In genomic region chr5:23616270-23617103, GRCm38 (mm10) we compare ENCODE assay signal across 8 mouse cellular contexts.
A peak's percentile ranks its signal among the peaks of the same experiment; 100 is the strongest.
DNase-seq lines count a peak whose midpoint lies in the region; ATAC-seq and TF ChIP-seq lines count a peak whose summit lies in the region.

No protein-coding gene starts in this region.

- H3K4me2 ChIP-seq in hindbrain, postnatal 0 days (ENCODE audit: low read depth, low read length), result peak overlapping the region; percentile 66

- H3K9ac ChIP-seq in hindbrain, postnatal 0 days (replicated peaks; ENCODE audit: low read length), result peak overlapping the region; percentile 57

- WGBS in hindbrain, postnatal 0 days, result 6% methylated on average over 11 of the region's 11 CpGs
- 0% methylated on average over 11 of the region's 11 CpGs for WGBS in macrophage (ENCODE audit: missing documents)

- peak; percentile 55 for TF ChIP-seq CTCF in hindbrain, postnatal 0 days (IDR thresholded peaks at IDR 0.05; ENCODE audit: low read depth)
- TF ChIP-seq CTCF in left cerebral cortex, adult 2 months (IDR thresholded peaks at IDR 0.05), result no peak

- H3K9me3 ChIP-seq in hindbrain, postnatal 0 days (ENCODE audit: low read length), result no peaks in the 10 kb centered on the region

- H3K27ac ChIP-seq in hindbrain, postnatal 0 days, result peak overlapping the region; percentile 89
- H3K27ac ChIP-seq in left cerebral cortex, adult 2 months, result peak overlapping the region; percentile 96
- peak overlapping the region; percentile 84 for H3K27ac ChIP-seq in macrophage

- DNase-seq in adrenal gland, adult 2 months, result peak; percentile 65
- no peak for DNase-seq in adrenal gland, postnatal 4 days (ENCODE audit: low spot score in 2 of 2)
- DNase-seq in cerebellum, postnatal 25 days, result peak; percentile 68 to 74
- peak; percentile 27 to 41 for DNase-seq in frontal cortex, postnatal 25 days (ENCODE audit: low spot score in 2 of 2)
- peak; percentile 83 for DNase-seq in hindbrain, postnatal 0 days (ENCODE audit: low spot score)
- peak; percentile 23 to 50 for DNase-seq in left cerebral cortex, adult 2 months (ENCODE audit: extremely low spot score in 1 of 2, low spot score in 2 of 2)
- DNase-seq in right cerebral cortex, postnatal 10 days (ENCODE audit: low spot score in 2 of 2), result peak; percentile 71 to 79

- intact Hi-C loops in left cerebral cortex, adult 2 months (cut with DNase I), result loop anchor here (5.0 kb wide), 1 partner anchor 99 kb away; no protein-coding TSS in a partner anchor

- H3K27me3 ChIP-seq in hindbrain, postnatal 0 days (ENCODE audit: insufficient read depth, low read length), result no peaks in the 10 kb centered on the region

- H3K36me3 ChIP-seq in hindbrain, postnatal 0 days (ENCODE audit: insufficient read depth, low read length), result no peaks in the 10 kb centered on the region
- H3K36me3 ChIP-seq in macrophage (ENCODE audit: inconsistent target), result no peaks in the 10 kb centered on the region

- ATAC-seq in hindbrain, postnatal 0 days, result peak; percentile 87

- peak overlapping the region; percentile 44 for H3K4me3 ChIP-seq in hindbrain, postnatal 0 days (ENCODE audit: low read length)
- H3K4me3 ChIP-seq in left cerebral cortex, adult 2 months, result peak overlapping the region; percentile 59
- H3K4me3 ChIP-seq in macrophage (ENCODE audit: inconsistent target), result peak overlapping the region; percentile 58

- no peaks in the 10 kb centered on the region; the same call in 1 of the 2 replicates for H3K4me1 ChIP-seq in hindbrain, postnatal 0 days (ENCODE audit: insufficient read depth, low read length)

- peaks cover 43% of the 10 kb centered on the region for H3K79me2 ChIP-seq in macrophage (ENCODE audit: inconsistent target)

Comparison
In these comparisons a context has a peak if more than half of its experiments do, and no peak if none do; other contexts are left out.
1. DNase-seq: peak in adrenal gland, adult 2 months (single experiment), cerebellum, postnatal 25 days (2 of 2), frontal cortex, postnatal 25 days (2 of 2), hindbrain, postnatal 0 days (single experiment), left cerebral cortex, adult 2 months (2 of 2) and right cerebral cortex, postnatal 10 days (2 of 2); none in adrenal gland, postnatal 4 days (0 of 2).
2. Peak in every context shown above with its lines, with median percentiles within 50 percentile points of each other: H3K27ac ChIP-seq and H3K4me3 ChIP-seq.